In the genomic region with DNA sequence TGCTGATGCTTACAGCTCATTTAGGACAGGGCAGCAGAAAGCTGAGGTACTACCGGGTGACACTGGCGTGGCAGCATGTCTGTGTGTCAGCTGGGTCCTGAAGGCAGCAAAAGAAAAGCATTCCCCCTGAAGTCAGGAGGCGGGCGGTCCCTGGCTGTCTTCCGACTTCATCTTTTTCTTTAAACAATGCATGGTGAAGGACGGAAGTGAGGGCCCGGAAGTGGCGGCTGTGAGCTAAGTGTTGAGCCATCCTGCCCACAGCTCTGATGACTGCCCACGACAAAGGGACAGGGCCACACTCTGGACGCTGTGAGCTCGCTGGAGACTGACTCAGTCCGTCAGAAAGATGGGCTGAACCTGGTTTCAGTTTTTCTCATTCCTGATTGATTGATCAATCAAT, we compare ENCODE assay signal across 8 mouse cellular contexts. TPM values are rescaled to one million over a fixed set of nuclear protein-coding genes. Genes with fewer than 3 reads are reported as not detected.
DNase-seq lines count a peak whose midpoint lies in the region; ATAC-seq and TF ChIP-seq lines count a peak whose summit lies in the region.

No protein-coding gene starts in this region.

- peak; percentile 9 for DNase-seq in spleen, adult 12 weeks (ENCODE audit: low spot score)
- no peak for DNase-seq in spleen, postnatal 14 days (ENCODE audit: low spot score in 2 of 2)
- DNase-seq in hindbrain, embryonic 14.5 days (ENCODE audit: low spot score) = no peak
- peak; percentile 44 for DNase-seq in lung, postnatal 36 days
- no peak for DNase-seq in stomach, postnatal 0 days (ENCODE audit: low spot score)
- DNase-seq in MN1 (ENCODE audit: low spot score) = no peak
- no peak for DNase-seq in frontal cortex, postnatal 36 days (ENCODE audit: low spot score in 2 of 2)
- no peak for DNase-seq in Muller cell, postnatal 12 days (ENCODE audit: inconsistent ontology term)

- no peak for TF ChIP-seq CTCF in stomach, postnatal 0 days (IDR thresholded peaks at IDR 0.05; ENCODE audit: low read depth)

- WGBS in hindbrain, embryonic 14.5 days = 44% methylated on average over 12 of the region's 12 CpGs
- WGBS in stomach, postnatal 0 days = 44% methylated on average over 12 of the region's 12 CpGs

- no peak overlapping the region for H3K4me3 ChIP-seq in hindbrain, embryonic 14.5 days (replicated peaks; ENCODE audit: low read length)
- H3K4me3 ChIP-seq in stomach, postnatal 0 days (ENCODE audit: low read depth, low read length) = peak overlapping the region; percentile 10; the same call in 1 of the 2 replicates

- peak overlapping the region; percentile 40 for H3K9ac ChIP-seq in hindbrain, embryonic 14.5 days
- peak overlapping the region; percentile 28; the same call in 1 of the 2 replicates for H3K9ac ChIP-seq in stomach, postnatal 0 days (ENCODE audit: low read length)

- H3K27me3 ChIP-seq in hindbrain, embryonic 14.5 days (ENCODE audit: control insufficient read depth, insufficient read depth, low read length) = 0 out of 2 replicates have a peak, but pooled peaks cover 4% of the 10 kb centered on the region
- H3K27me3 ChIP-seq in stomach, postnatal 0 days (ENCODE audit: control insufficient read depth, insufficient read depth, low read length) = no peaks in the 10 kb centered on the region

- H3K4me2 ChIP-seq in hindbrain, embryonic 14.5 days (replicated peaks) = peak overlapping the region; percentile 57
- H3K4me2 ChIP-seq in stomach, postnatal 0 days (replicated peaks; ENCODE audit: low read depth) = peak overlapping the region; percentile 50

- H3K36me3 ChIP-seq in hindbrain, embryonic 14.5 days (replicated peaks; ENCODE audit: control insufficient read depth, insufficient read depth) = no peaks in the 10 kb centered on the region
- no peaks in the 10 kb centered on the region for H3K36me3 ChIP-seq in stomach, postnatal 0 days (ENCODE audit: control insufficient read depth, insufficient read depth, low read length)

- H3K9me3 ChIP-seq in hindbrain, embryonic 14.5 days (ENCODE audit: control insufficient read depth, low read length) = no peaks in the 10 kb centered on the region
- H3K9me3 ChIP-seq in stomach, postnatal 0 days (ENCODE audit: control insufficient read depth, low read length) = no peaks in the 10 kb centered on the region

- TF ChIP-seq EP300 in stomach, postnatal 0 days (optimal IDR thresholded peaks at IDR 0.05) = no peak

- ATAC-seq in hindbrain, embryonic 14.5 days (ENCODE audit: low FRiP score) = no peak
- no peak for ATAC-seq in stomach, postnatal 0 days (ENCODE audit: low FRiP score, low TSS enrichment)

- H3K4me1 ChIP-seq in hindbrain, embryonic 14.5 days (replicated peaks; ENCODE audit: control insufficient read depth, insufficient read depth, low read length) = peaks cover 10% of the 10 kb centered on the region; the same call in 1 of the 2 replicates
- H3K4me1 ChIP-seq in stomach, postnatal 0 days (replicated peaks; ENCODE audit: control insufficient read depth, insufficient read depth) = 0 out of 2 replicates have a peak, but pooled peaks cover 3% of the 10 kb centered on the region

- H3K27ac ChIP-seq in hindbrain, embryonic 14.5 days = no peak overlapping the region
- no peak overlapping the region for H3K27ac ChIP-seq in stomach, postnatal 0 days (replicated peaks)

RNA-seq across cellular contexts. Expression of a gene that starts 20.8 kb away (rescaled TPM):
- 0.43 and 0.94 TPM in 2 replicates for polyA plus RNA-seq in hindbrain, embryonic 14.5 days (2014; fragmentation: Nextera tagmentation; extraction: Ambion mirVana)
- polyA plus RNA-seq in stomach, postnatal 0 days (2015; fragmentation: Nextera tagmentation; extraction: Ambion mirVana) = 0.74 and 0.96 TPM in 2 replicates

Comparison
In these comparisons a context has a peak if more than half of its experiments do, and no peak if none do; other contexts are left out.
1. DNase-seq: peak in spleen, adult 12 weeks (single experiment) and lung, postnatal 36 days (single experiment); none in spleen, postnatal 14 days (0 of 2), hindbrain, embryonic 14.5 days (single experiment), stomach, postnatal 0 days (single experiment), MN1 (single experiment), frontal cortex, postnatal 36 days (0 of 2) and Muller cell, postnatal 12 days (single experiment).